Mouse (Mus musculus) lung, postnatal 0 days (tissue): Measurements from ENCODE around the gene Cfdp1. TPM values are rescaled to one million over a fixed set of nuclear protein-coding genes. Genes with fewer than 3 reads are reported as not detected.

Experiments
- ATAC-seq: fragments of 200-750 bp; cut with Nextera tagmentation; 2 replicates; pipeline ENCODE4 v1.8.0; 2017; ENCODE audit warnings: moderate library complexity
- DNase-seq: peaks from one replicate; pipeline ENCODE4 v3.0.0-alpha.2; 2016; ENCODE audit warnings: low spot score
- H3K27ac ChIP-seq: fragments of 300-500 bp; sonication (generic); 2 replicates; pipeline ENCODE4 v1.5.1; 2014; ENCODE audit warnings: antibody characterized with exemption, mild to moderate bottlenecking, low read length, mixed read lengths
- H3K27me3 ChIP-seq: fragments of 300-500 bp; sonication (generic); replicated peaks from 2 replicates; pipeline ENCODE4 v1.6.1; 2014; ENCODE audit warnings: low read length, mixed read lengths; ENCODE audit not compliant: insufficient read depth
- H3K36me3 ChIP-seq: fragments of 300-500 bp; sonication (generic); 2 replicates; pipeline ENCODE4 v1.6.1; 2014; ENCODE audit warnings: low read length, mixed read lengths; ENCODE audit not compliant: insufficient read depth
- H3K4me1 ChIP-seq: fragments of 300-500 bp; sonication (generic); 2 replicates; pipeline ENCODE4 v1.6.1; 2014; ENCODE audit warnings: antibody characterized with exemption, low read depth, low read length, mixed read lengths; ENCODE audit not compliant: insufficient read depth
- H3K4me2 ChIP-seq: fragments of 300-500 bp; sonication (generic); replicated peaks from 2 replicates; pipeline ENCODE4 v1.6.1; 2014; ENCODE audit warnings: low read depth, mild to moderate bottlenecking, low read length, moderate library complexity, mixed read lengths
- H3K4me3 ChIP-seq: fragments of 300-500 bp; sonication (generic); 2 replicates; pipeline ENCODE4 v1.5.1; 2014; ENCODE audit warnings: low read depth, low read length
- H3K9ac ChIP-seq: fragments of 300-500 bp; sonication (generic); replicated peaks from 2 replicates; pipeline ENCODE4 v1.6.1; 2014; ENCODE audit warnings: low read depth, mild to moderate bottlenecking
- H3K9me3 ChIP-seq: fragments of 300-500 bp; sonication (generic); 2 replicates; pipeline ENCODE4 v1.6.1; 2016; ENCODE audit warnings: low read length, mixed read lengths
- CTCF ChIP-seq: IDR thresholded peaks from 2 replicates; pipeline ENCODE4 v1.5.1; 2016; ENCODE audit warnings: antibody characterized with exemption, mild to moderate bottlenecking
- EP300 ChIP-seq: IDR thresholded peaks from 2 replicates; pipeline ENCODE4 v1.6.1; 2016; ENCODE audit warnings: antibody characterized with exemption, mild to moderate bottlenecking, control low read depth
- WGBS: fragments of 180-500 bp; shearing (Covaris S2); extraction: QIAGEN DNeasy Blood & Tissue Kit; methylation state at CpG from one replicate; pipeline ENCODE4 v1.1.7; 2014; 5-methylcytosine and 5-hydroxymethylcytosine counted together
- polyA plus RNA-seq: library from polyadenylated mRNA; unstranded; fragments of >200 nt; fragmentation: Nextera tagmentation; extraction: Ambion mirVana; gene quantifications from 2 replicates; pipeline ENCODE4 v1.2.1, GENCODE M21; 2015

Gene Cfdp1
- polyA plus RNA-seq, 1 experiment from 2014 or later: 93.9 TPM

DNA sequence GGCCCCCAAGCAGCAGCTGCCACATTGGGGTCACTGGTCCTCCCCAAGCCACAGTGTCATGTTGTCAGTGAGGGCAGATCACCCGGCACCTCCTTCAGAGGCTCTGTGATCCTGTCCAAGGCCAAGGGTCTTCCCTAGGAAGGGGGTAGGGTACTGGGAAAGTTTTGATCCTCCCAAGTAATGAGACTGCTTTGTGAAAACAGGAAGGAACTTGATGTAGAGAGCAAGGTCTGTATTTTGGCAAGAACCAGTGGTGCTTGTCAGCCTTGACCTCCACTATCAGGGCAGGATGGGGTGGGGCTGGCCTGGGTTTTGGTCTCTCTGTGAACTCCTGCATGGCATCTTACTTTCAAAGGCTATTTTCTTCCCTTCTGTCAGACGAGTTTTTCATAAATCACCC lies 100.0 kb downstream of the Cfdp1 start:
- Histone ChIP-seq H3K27me3 (no peaks in the 10 kb centered on the region), H3K4me2 (no peak overlapping the region), H3K4me1 (peaks cover 4% of the 10 kb centered on the region), H3K9ac (no peak overlapping the region), H3K4me3 (no peak overlapping the region), H3K36me3 (no peaks in the 10 kb centered on the region), H3K27ac (0 out of 2 replicates have a peak overlapping the region, but pooled peaks have one; percentile 38), H3K9me3 (no peaks in the 10 kb centered on the region)
- ATAC-seq (peak; percentile 59), DNase-seq (no peak)
- no peak for TF ChIP-seq CTCF
- TF ChIP-seq EP300: 0 out of 2 replicates have a peak, but pooled peaks have one; percentile 16
- 41% methylated on average over 2 of the region's 2 CpGs for WGBS

DNA sequence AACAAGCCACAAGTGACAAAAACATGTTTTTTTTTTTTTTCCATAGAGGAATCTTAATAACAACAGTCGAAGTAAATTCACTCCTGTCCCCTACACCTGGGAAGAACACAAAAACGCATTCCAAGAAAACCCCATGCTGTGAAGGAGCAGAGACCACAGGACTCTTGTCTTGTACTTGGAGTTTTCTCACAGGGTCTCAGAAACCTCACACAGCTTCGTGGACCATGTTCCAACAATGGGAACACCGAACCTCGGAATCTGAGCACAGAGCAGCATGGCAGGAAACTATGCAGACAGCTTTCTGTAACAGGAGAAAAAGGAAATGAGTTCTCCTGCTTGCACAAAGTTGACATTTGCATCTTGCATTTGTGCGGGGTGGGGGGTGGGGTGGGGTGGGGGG lies 105.3 kb downstream of the Cfdp1 start:
- DNase-seq (no peak), ATAC-seq (no peak)
- Histone ChIP-seq H3K4me3 (no peak overlapping the region), H3K27ac (no peak overlapping the region), H3K36me3 (no peaks in the 10 kb centered on the region), H3K4me1 (peaks cover 14% of the 10 kb centered on the region; the same call in 1 of the 2 replicates), H3K9me3 (no peaks in the 10 kb centered on the region), H3K9ac (no peak overlapping the region), H3K27me3 (no peaks in the 10 kb centered on the region), H3K4me2 (no peak overlapping the region)
- no peak for TF ChIP-seq CTCF
- no peak for TF ChIP-seq EP300
- 49% methylated on average over 6 of the region's 6 CpGs for WGBS

- ATAC-seq: no peak
- WGBS: 75% methylated on average over 8 of the region's 8 CpGs
- H3K9me3 ChIP-seq: no peaks in the 10 kb centered on the region
- H3K36me3 ChIP-seq: no peaks in the 10 kb centered on the region
- H3K27ac ChIP-seq: no peak overlapping the region
- H3K4me1 ChIP-seq: peaks cover 14% of the 10 kb centered on the region; the same call in 1 of the 2 replicates
- H3K4me2 ChIP-seq: no peak overlapping the region
- H3K9ac ChIP-seq: no peak overlapping the region
- no peak for TF ChIP-seq CTCF
- no peak for TF ChIP-seq EP300
- no peak overlapping the region for H3K4me3 ChIP-seq
- H3K27me3 ChIP-seq: no peaks in the 10 kb centered on the region
- no peak for DNase-seq
These were observed 106.0 kb downstream of the Cfdp1 start for GRCm38 (mm10) chr8:111747866-111748649.

GRCm38 (mm10) chr8:111746582-111747465 lies 107.3 kb downstream of the Cfdp1 start:
- no peak overlapping the region for H3K4me3 ChIP-seq
- ATAC-seq (no peak), DNase-seq (no peak)
- no peaks in the 10 kb centered on the region for H3K9me3 ChIP-seq
- H3K9ac ChIP-seq: no peak overlapping the region
- peaks cover 20% of the 10 kb centered on the region; the same call in 1 of the 2 replicates for H3K4me1 ChIP-seq
- 33% methylated on average over 13 of the region's 13 CpGs for WGBS
- H3K27me3 ChIP-seq: no peaks in the 10 kb centered on the region
- TF ChIP-seq EP300 (no peak), CTCF (no peak)
- H3K36me3 ChIP-seq: no peaks in the 10 kb centered on the region
- H3K27ac ChIP-seq: no peak overlapping the region; the same call in 1 of the 2 replicates
- no peak overlapping the region for H3K4me2 ChIP-seq

DNA sequence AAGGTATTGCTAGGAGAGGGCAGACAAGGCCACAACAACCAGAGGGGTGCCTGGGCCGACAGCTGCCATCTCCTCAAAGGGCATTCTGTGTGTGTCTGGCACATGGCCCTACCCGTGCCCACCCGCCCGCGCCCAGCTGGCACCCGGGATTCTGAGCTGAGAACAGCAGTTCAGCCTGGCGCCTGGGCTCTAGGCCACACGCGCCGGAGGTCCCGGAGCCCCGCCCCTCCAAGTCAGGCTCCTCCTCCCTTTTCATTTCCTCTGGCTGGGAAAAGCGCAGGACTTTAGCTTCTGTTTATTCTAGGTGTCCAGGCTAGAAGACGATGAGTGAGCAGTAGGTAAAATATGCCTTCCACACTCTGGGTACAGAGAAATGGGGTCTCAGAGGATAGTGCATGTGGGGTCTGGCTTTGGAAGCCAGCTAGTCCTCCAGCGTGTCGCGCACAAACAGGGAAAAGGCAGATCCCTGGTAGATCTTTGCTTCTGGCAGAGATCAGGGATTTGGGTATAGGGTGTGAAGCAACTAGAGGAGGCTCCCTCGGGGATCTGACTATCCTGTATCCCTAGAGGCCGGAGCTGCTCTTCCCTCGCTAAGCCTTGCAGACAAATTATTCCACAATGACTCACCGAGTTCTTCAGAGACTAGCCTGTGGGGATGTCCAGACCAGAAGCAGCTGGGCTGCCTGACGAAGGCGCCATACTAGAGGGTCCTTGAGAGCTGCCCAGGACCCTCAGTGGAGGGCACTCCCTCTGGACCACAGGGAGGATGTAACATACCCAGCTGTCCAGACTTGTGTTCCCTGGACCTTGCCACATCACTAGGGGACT lies 108.3 kb downstream of the Cfdp1 start:
- Histone ChIP-seq H3K4me2 (peak overlapping the region; percentile 53), H3K27me3 (no peaks in the 10 kb centered on the region), H3K9me3 (no peaks in the 10 kb centered on the region), H3K4me1 (peaks cover 30% of the 10 kb centered on the region; the same call in 1 of the 2 replicates), H3K27ac (peak overlapping the region; percentile 78), H3K36me3 (no peaks in the 10 kb centered on the region), H3K9ac (0 out of 2 replicates have a peak overlapping the region, but pooled peaks have one; percentile 0), H3K4me3 (peak overlapping the region; percentile 23)
- WGBS: 1% methylated on average over 23 of the region's 23 CpGs
- DNase-seq (peak; percentile 86), ATAC-seq (peak; percentile 60)
- no peak for TF ChIP-seq CTCF
- no peak for TF ChIP-seq EP300
